Mouse (Mus musculus): Measurements from ENCODE around the gene Dcp1b.

- TF ChIP-seq CTCF (IDR thresholded peaks at IDR 0.05; ENCODE audit: insufficient read depth, low read depth, low read length) (no peak), POLR2A (IDR thresholded peaks at IDR 0.05; ENCODE audit: insufficient read depth, low read depth, low read length) (no peak)
Observed at GRCm38 (mm10) chr6:119240256-119240655, 65.2 kb downstream of the Dcp1b start.

Data from olfactory bulb, adult 2 months (tissue).